Mouse (Mus musculus) B cell, adult 67 days (primary cell): ENCODE results near the gene Gm21834. TPM values are rescaled to one million over a fixed set of nuclear protein-coding genes. Genes with fewer than 3 reads are reported as not detected.

Source experiments
- total RNA-seq, 2 experiments: library from RNA; stranded (reverse); gene quantifications; 4 replicates each; pipeline ENCODE4 v1.2.4; 2023

Gene Gm21834
- not detected for total RNA-seq

GRCm38 (mm10) chr17:57742119-57742518 lies at the start of gene Gm21834:
TSS of gene Gm21834 (minus strand) at chr17:57742219.

DNA sequence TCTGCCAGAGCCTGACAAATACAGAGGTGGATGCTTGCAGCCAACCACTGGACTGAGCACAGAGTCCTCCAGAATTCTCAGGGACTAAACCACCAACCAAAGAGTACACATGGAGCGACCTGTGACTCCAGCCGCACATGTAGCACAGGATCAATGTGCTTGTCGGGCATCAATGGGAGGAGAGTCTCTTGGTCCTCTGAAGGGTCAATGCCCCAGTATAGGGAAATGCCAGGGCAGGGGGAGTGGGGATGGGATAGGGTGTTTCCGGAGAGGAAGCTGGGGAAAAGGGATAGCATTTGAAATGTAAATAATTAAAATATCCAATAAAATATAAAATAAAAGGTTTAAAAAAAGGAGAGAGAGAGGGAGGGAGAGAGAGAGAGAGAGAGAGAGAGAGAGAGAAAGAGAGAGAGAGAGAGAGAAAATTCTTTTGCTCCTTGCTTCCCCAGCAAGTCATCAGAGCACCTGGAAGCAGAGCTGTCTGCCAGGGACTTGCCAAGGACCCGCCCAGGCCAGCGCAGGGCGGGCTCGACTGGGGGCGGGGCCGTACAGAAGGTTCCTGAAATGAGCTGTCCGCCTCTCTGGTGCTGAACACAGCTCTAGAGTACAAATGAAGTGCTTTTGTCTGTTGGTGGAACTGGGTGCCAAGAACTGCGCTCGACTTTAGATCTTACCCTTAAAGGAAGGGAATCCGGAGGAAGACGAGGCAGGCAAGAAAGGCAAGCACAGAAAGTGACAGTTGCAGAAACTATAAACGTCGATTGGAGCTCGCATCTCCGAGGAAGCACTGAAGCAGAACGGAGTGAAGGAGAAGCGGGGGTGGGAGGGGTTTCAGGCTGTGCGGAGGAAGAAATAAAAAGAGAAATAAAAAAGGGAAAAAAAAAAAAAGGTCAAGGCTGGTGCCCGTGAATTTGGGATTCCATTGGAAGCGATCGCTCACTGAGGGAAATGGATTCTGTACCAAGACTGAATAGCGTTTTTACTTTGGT lies 26.9 kb upstream of the Gm21834 start, which contains the start of gene Cntnap5c:
TSS of gene Cntnap5c (plus strand) at position 949 of the 989 bp plus-strand sequence.

Other genes starting within 250 kb of the Gm21834 start
- gene Vmn2r120, start 196.7 kb downstream of the Gm21834 start, total RNA-seq, result not detected
- gene Cntnap5c, start 27.4 kb upstream of the Gm21834 start, total RNA-seq, result not detected